Mouse (Mus musculus) heart, postnatal 4 days (tissue): Measurements from ENCODE around the gene Ren1. TPM values are rescaled to one million over a fixed set of nuclear protein-coding genes. Genes with fewer than 3 reads are reported as not detected.

ENCODE experiments used
- total RNA-seq, 2 experiments: library from RNA; stranded (reverse); gene quantifications; 2 replicates each; pipeline ENCODE4 v1.2.3; 2021

Ren1 gene
- total RNA-seq, 2 experiments from 2014 or later = 0.16 TPM; not detected in 1

Other genes with a start within 250 kb of the Ren1 start
- gene Ppp1r15b, start 219.4 kb upstream of the Ren1 start, total RNA-seq = 10 to 100 TPM; 41.6 to 44.4 TPM
- gene Plekha6, start 186.3 kb upstream of the Ren1 start, total RNA-seq = 10 to 100 TPM; 42.1 to 45.9 TPM
- not detected for gene Golt1a, start 40.7 kb upstream of the Ren1 start, total RNA-seq
- gene Kiss1, start 28.6 kb upstream of the Ren1 start, total RNA-seq = not detected
- under 1 TPM; 0.83 to 0.93 TPM for gene Etnk2, start 13.1 kb downstream of the Ren1 start, total RNA-seq
- gene Sox13, start 73.9 kb downstream of the Ren1 start, total RNA-seq = 10 to 100 TPM; 29.8 to 32.4 TPM